Mouse (Mus musculus) heart, embryonic 14.5 days (tissue): ENCODE data around the gene Akt1. TPM values are rescaled to one million over a fixed set of nuclear protein-coding genes. Genes with fewer than 3 reads are reported as not detected.

Experiments
- ATAC-seq: fragments of 200-750 bp; cut with Nextera tagmentation; 2 replicates; pipeline ENCODE4 v1.8.0; 2017; ENCODE audit warnings: low read depth, moderate TSS enrichment; ENCODE audit not compliant: insufficient number of reproducible peaks, insufficient read depth, low FRiP score
- H3K27ac ChIP-seq, 2 experiments: fragments of 200-500 bp in 1 of 2; fragments of 300-500 bp in 1 of 2; sonication (generic) in 1 of 2; replicated peaks in 1 of 2; 2 replicates each; pipeline ENCODE4 v1.5.1; 2012 to 2014; ENCODE audit warnings: low read depth in 2 of 2, low read length in 2 of 2, control low read depth in 1 of 2, mild to moderate bottlenecking in 1 of 2, mixed read lengths in 1 of 2; ENCODE audit not compliant: control insufficient read depth in 1 of 2, insufficient read depth in 1 of 2
- H3K27me3 ChIP-seq: fragments of 300-500 bp; sonication (generic); 2 replicates; pipeline ENCODE4 v1.6.1; 2014; ENCODE audit warnings: mild to moderate bottlenecking, low read length, control low read depth; ENCODE audit not compliant: control insufficient read depth, insufficient read depth
- H3K36me3 ChIP-seq: fragments of 300-500 bp; sonication (generic); 2 replicates; pipeline ENCODE4 v1.6.1; 2014; ENCODE audit warnings: mild to moderate bottlenecking, control low read depth, low read length, mixed read lengths; ENCODE audit not compliant: control insufficient read depth, insufficient read depth
- H3K4me1 ChIP-seq, 2 experiments: fragments of 200-500 bp in 1 of 2; fragments of 300-500 bp in 1 of 2; sonication (generic) in 1 of 2; 2 replicates each; pipeline ENCODE4 v1.6.1; 2012 to 2014; ENCODE audit warnings: low read length in 2 of 2, control low read depth in 1 of 2, mixed read lengths in 1 of 2; ENCODE audit not compliant: control insufficient read depth in 2 of 2, insufficient read depth in 2 of 2
- H3K4me2 ChIP-seq: fragments of 300-500 bp; sonication (generic); 2 replicates; pipeline ENCODE4 v1.6.1; 2014; ENCODE audit warnings: mild to moderate bottlenecking, low read length
- H3K4me3 ChIP-seq, 2 experiments: fragments of 200-500 bp in 1 of 2; fragments of 300-500 bp in 1 of 2; sonication (generic) in 1 of 2; 2 replicates each; pipeline ENCODE4 v1.5.1; 2012 to 2014; ENCODE audit warnings: low read length in 2 of 2, mild to moderate bottlenecking in 2 of 2, control low read depth in 1 of 2, low read depth in 1 of 2, moderate library complexity in 1 of 2; ENCODE audit not compliant: control insufficient read depth in 1 of 2, insufficient read depth in 1 of 2
- H3K9ac ChIP-seq: fragments of 300-500 bp; sonication (generic); 2 replicates; pipeline ENCODE4 v1.6.1; 2014; ENCODE audit warnings: mild to moderate bottlenecking, low read length
- H3K9me3 ChIP-seq: fragments of 300-500 bp; sonication (generic); 2 replicates; pipeline ENCODE4 v1.6.1; 2016; ENCODE audit warnings: low read length, control low read depth; ENCODE audit not compliant: control insufficient read depth
- WGBS: fragments of 180-500 bp; shearing (Covaris S2); extraction: QIAGEN DNeasy Blood & Tissue Kit; methylation state at CpG from one replicate; pipeline ENCODE4 v1.1.7; 2014; 5-methylcytosine and 5-hydroxymethylcytosine counted together
- polyA plus RNA-seq: library from polyadenylated mRNA; unstranded; fragments of >200 nt; fragmentation: Nextera tagmentation; extraction: Ambion mirVana; gene quantifications from 2 replicates; pipeline ENCODE4 v1.2.1, GENCODE M21; 2014

Gene Akt1
- polyA plus RNA-seq, 1 experiment from 2014 or later = 182 TPM

DNA sequence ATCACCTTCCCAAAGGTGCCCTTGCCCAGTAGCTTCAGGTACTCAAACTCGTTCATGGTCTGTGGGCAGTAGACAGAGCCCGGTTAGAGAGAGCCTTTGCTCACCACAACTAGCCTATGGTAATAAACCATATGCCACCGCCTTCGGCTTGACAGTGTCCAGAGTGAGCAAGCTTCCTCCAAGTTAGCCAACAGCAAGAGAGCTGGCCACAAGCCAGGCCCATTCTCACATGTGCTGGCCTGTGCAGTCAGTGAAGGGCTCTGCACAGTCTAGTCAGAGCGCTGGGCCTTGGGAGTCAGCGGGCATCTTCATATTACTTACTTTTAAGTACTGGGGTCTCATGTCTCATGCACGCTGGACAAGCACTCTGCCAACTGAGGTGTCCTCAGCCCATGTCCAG is 16.1 kb downstream of the Akt1 start:
- peaks cover 43 to 67% of the 10 kb centered on the region in 2 experiments for H3K4me1 ChIP-seq
- ATAC-seq = no peak
- no peak overlapping the region for H3K4me2 ChIP-seq
- no peaks in the 10 kb centered on the region for H3K27me3 ChIP-seq
- 0 out of 4 replicates have a peak overlapping the region, but pooled peaks of 1 of the 2 experiments have one; percentile 98 for H3K27ac ChIP-seq
- H3K9ac ChIP-seq = peak overlapping the region; percentile 36; the same call in 1 of the 2 replicates
- H3K9me3 ChIP-seq = no peaks in the 10 kb centered on the region
- peaks cover 93% of the 10 kb centered on the region for H3K36me3 ChIP-seq
- no peak overlapping the region for H3K4me3 ChIP-seq
- WGBS = 87% methylated on average over 7 of the region's 7 CpGs

DNA sequence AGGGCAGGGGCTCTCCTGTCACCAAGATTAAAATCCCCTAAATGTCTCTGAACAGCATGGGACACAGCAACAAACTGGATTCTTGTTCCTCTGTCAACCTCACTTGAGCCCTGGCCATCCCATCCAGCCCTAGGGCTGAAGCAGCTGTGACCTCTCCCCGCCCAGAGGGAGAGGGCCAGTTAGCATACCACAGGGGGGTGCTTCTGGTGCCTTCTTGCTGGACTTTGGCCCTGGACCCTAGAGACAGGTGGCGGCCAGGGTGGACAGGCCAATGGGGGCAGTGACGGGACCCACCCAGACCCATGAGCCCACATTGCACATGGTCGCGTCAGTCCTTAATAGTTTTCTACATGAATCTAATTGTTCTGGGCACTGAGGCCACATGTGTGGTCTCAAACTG is 20.6 kb downstream of the Akt1 start:
- H3K36me3 ChIP-seq = peaks cover 92% of the 10 kb centered on the region
- H3K27ac ChIP-seq = peak overlapping the region; percentile 23 to 85; a peak in 3 of 4 replicates
- 84% methylated on average over 5 of the region's 5 CpGs for WGBS
- H3K4me3 ChIP-seq = no peak overlapping the region
- ATAC-seq = no peak
- peak overlapping the region; percentile 29 for H3K4me2 ChIP-seq
- no peaks in the 10 kb centered on the region for H3K27me3 ChIP-seq
- peaks cover 18 to 26% of the 10 kb centered on the region in 2 experiments for H3K4me1 ChIP-seq
- peak overlapping the region; percentile 54 for H3K9ac ChIP-seq
- H3K9me3 ChIP-seq = no peaks in the 10 kb centered on the region

DNA sequence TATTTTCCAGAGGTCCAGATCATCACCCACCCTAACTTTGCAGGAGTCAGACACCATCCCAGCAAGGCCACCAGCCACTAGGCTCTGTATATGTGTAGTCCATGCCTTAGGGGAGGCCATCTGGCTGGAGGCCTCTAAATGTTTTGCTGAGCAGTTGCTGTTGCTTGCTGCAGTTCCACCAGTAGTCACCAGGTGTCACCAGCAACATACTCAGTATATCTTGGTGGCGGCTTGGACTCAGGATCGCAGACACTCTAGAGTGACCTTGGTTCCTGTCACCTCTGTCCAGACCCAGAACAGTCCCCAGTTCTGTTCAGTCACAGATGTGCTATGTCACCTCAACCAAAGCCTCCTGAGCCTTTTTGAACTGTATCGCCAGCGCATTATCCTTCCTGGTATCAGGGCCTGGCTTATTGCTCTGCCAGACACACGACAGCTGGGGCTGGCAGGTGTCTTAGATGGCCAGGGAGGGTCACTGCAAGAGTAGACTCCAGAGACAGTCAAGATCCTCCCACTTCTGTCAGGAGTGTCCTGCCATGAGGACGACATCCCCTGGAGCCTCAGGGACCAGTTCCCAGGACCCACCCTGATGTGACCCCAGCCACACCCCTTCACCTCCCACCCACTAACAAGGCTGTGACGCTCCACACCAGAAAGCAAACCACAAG is 21.4 kb downstream of the Akt1 start:
- Histone ChIP-seq H3K4me2 (no peak overlapping the region), H3K9ac (peak overlapping the region; percentile 54; the same call in 1 of the 2 replicates), H3K36me3 (peaks cover 91% of the 10 kb centered on the region)

DNA sequence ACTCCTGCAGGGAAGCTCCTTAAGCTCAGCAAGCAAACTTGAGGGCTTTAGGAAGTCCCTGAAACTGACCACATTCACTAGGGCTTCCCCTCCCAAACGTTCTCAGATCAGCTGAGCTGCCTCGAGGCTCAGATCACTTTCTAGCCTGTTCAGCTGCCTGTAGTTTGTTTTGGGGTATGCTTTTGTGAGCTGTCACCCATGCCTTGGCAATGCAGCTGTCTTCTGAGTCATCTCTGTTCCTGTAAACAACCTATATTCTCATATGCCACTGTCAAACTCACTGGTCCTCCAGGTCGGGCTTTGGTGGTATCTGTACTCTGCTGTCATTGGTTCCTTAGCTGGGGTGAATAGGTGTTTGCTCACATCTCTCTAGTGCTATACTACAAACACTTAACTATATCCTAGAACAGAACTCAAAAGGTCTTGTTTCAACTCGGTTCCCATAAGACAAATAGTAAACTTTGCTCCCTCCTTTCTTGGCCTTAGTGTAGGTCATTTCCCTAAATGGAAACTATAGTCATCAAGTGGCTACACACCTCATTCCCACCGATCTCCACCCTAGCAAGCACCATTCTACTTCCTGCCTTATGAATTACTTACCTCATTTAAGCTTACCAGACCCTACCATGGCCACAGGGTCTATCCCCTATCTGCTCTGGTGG is 22.8 kb downstream of the Akt1 start:
- Histone ChIP-seq H3K27ac (no peak overlapping the region), H3K36me3 (peaks cover 91% of the 10 kb centered on the region), H3K4me2 (no peak overlapping the region), H3K4me3 (no peak overlapping the region), H3K4me1 (peaks cover 15 to 20% of the 10 kb centered on the region in 2 experiments), H3K9ac (no peak overlapping the region), H3K9me3 (no peaks in the 10 kb centered on the region), H3K27me3 (no peaks in the 10 kb centered on the region)
- WGBS = 86% methylated on average over 5 of the region's 5 CpGs
- no peak for ATAC-seq

More for the DNA sequence above, 21.4 kb downstream of the Akt1 start:
- 24% methylated on average over 7 of the region's 7 CpGs for WGBS
- Histone ChIP-seq H3K4me3 (no peak overlapping the region), H3K27me3 (no peaks in the 10 kb centered on the region), H3K4me1 (peaks cover 15 to 20% of the 10 kb centered on the region in 2 experiments), H3K9me3 (no peaks in the 10 kb centered on the region), H3K27ac (peak overlapping the region; percentile 85 to 90)
- ATAC-seq = peak; percentile 60; the same call in 1 of the 2 replicates

- ATAC-seq = no peak
- H3K9ac ChIP-seq = no peak overlapping the region
- H3K36me3 ChIP-seq = peaks cover 58% of the 10 kb centered on the region
- no peak overlapping the region for H3K27ac ChIP-seq
- no peaks in the 10 kb centered on the region for H3K27me3 ChIP-seq
- H3K4me1 ChIP-seq = peaks cover 10 to 21% of the 10 kb centered on the region in 2 experiments
- H3K9me3 ChIP-seq = no peaks in the 10 kb centered on the region
- no peak overlapping the region for H3K4me2 ChIP-seq
- H3K4me3 ChIP-seq = no peak overlapping the region
- WGBS = 93% methylated on average over 5 of the region's 5 CpGs
Observed at GRCm38 (mm10) chr12:112648081-112648480, 26.6 kb downstream of the Akt1 start.

- H3K9me3 ChIP-seq = no peaks in the 10 kb centered on the region
- no peaks in the 10 kb centered on the region for H3K27me3 ChIP-seq
- peaks cover 10 to 21% of the 10 kb centered on the region in 2 experiments for H3K4me1 ChIP-seq
- H3K27ac ChIP-seq = no peak overlapping the region
- WGBS = 58% methylated on average over 6 of the region's 6 CpGs
- H3K36me3 ChIP-seq = peaks cover 40% of the 10 kb centered on the region
- peak overlapping the region; percentile 92 for H3K4me2 ChIP-seq
- no peak for ATAC-seq
- peak overlapping the region; percentile 87 for H3K9ac ChIP-seq
- peak overlapping the region in 1 of 2 experiments; percentile 68; a peak in 2 of 4 replicates for H3K4me3 ChIP-seq
Observed at GRCm38 (mm10) chr12:112646139-112646538, 28.5 kb downstream of the Akt1 start.

- H3K27ac ChIP-seq = peak overlapping the region; percentile 83 to 89
- ATAC-seq = no peak
- H3K4me1 ChIP-seq = peaks cover 10 to 21% of the 10 kb centered on the region in 2 experiments
- peaks cover 35% of the 10 kb centered on the region for H3K36me3 ChIP-seq
- H3K9ac ChIP-seq = peak overlapping the region; percentile 87
- H3K4me2 ChIP-seq = peak overlapping the region; percentile 92
- under 1% methylated on average over 75 of the region's 75 CpGs for WGBS
- H3K27me3 ChIP-seq = no peaks in the 10 kb centered on the region
- no peaks in the 10 kb centered on the region for H3K9me3 ChIP-seq
- H3K4me3 ChIP-seq = peak overlapping the region; percentile 68 to 82
Observed at GRCm38 (mm10) chr12:112644855-112645506, 29.7 kb downstream of the Akt1 start.
